Mouse (Mus musculus): Measurements from ENCODE around the gene Wdr27.

GRCm38 (mm10) chr17:14958686-14959327 is 15.8 kb upstream of the Wdr27 start:
- TF ChIP-seq CTCF (IDR thresholded peaks at IDR 0.05; ENCODE audit: low read depth, low read length) (no peak), GATA1 (IDR thresholded peaks at IDR 0.05; ENCODE audit: borderline replicate concordance, low read length) (no peak)
